Mouse (Mus musculus): Measurements from ENCODE around the gene D030056L22Rik.

GRCm38 (mm10) chr19:18757706-18758105 is 44.7 kb downstream of the D030056L22Rik start:
- TF ChIP-seq EP300 (IDR thresholded peaks at IDR 0.05; ENCODE audit: insufficient read depth, low read depth, low read length) (no peak), CTCF (IDR thresholded peaks at IDR 0.05) (no peak), POLR2A (IDR thresholded peaks at IDR 0.05; ENCODE audit: insufficient read depth, low read depth, low read length) (no peak)

Data from heart, adult 2 months (tissue).